Mouse (Mus musculus) small intestine, adult 2 months (tissue): ENCODE data around the gene Spcs3. TPM values are rescaled to one million over a fixed set of nuclear protein-coding genes. Genes with fewer than 3 reads are reported as not detected.

Experiments used
- H3K27ac ChIP-seq: fragments of 200-500 bp; 2 replicates; pipeline ENCODE4 v1.5.1; 2012; ENCODE audit warnings: low read depth, low read length, control low read depth, inconsistent platforms; ENCODE audit not compliant: insufficient read depth
- H3K27me3 ChIP-seq: fragments of 200-500 bp; 2 replicates; pipeline ENCODE4 v1.6.1; 2012; ENCODE audit warnings: mild to moderate bottlenecking, moderate library complexity, low read length, inconsistent platforms; ENCODE audit not compliant: control insufficient read depth, insufficient read depth
- H3K36me3 ChIP-seq: fragments of 200-500 bp; 2 replicates; pipeline ENCODE4 v1.6.1; 2012; ENCODE audit warnings: mild to moderate bottlenecking, low read length, control low read depth, inconsistent platforms; ENCODE audit not compliant: control insufficient read depth, insufficient read depth
- H3K4me1 ChIP-seq: fragments of 200-500 bp; 2 replicates; pipeline ENCODE4 v1.6.1; 2012; ENCODE audit warnings: low read length, inconsistent platforms, mixed read lengths; ENCODE audit not compliant: control insufficient read depth, insufficient read depth, insufficient read length
- H3K4me3 ChIP-seq: fragments of 200-500 bp; 2 replicates; pipeline ENCODE4 v1.5.1; 2012; ENCODE audit warnings: low read depth, mild to moderate bottlenecking, control low read depth, inconsistent platforms, low read length, moderate library complexity
- CTCF ChIP-seq: fragments of 200-500 bp; IDR thresholded peaks from 2 replicates; pipeline ENCODE4 v1.5.1; 2012; ENCODE audit warnings: low read depth, mild to moderate bottlenecking, control low read depth, inconsistent platforms, low read length, moderate library complexity, mixed read lengths; ENCODE audit not compliant: insufficient replicate concordance, insufficient read length; ENCODE audit errors: extremely low read depth
- POLR2A ChIP-seq: fragments of 200-500 bp; IDR thresholded peaks from 2 replicates; pipeline ENCODE4 v1.6.1; 2012; ENCODE audit warnings: low read depth, mild to moderate bottlenecking, control low read depth, inconsistent platforms, low read length, moderate library complexity
- WGBS: fragments of 180-500 bp; shearing (Covaris S2); methylation state at CpG from one replicate; pipeline ENCODE4 v1.1.7; 2018; 5-methylcytosine and 5-hydroxymethylcytosine counted together
- polyA plus RNA-seq: library from polyadenylated mRNA; depleted of rRNA; stranded (reverse); fragments of >200 nt; gene quantifications from 2 replicates; pipeline ENCODE4 v1.2.3, GENCODE M21; 2012

The Spcs3 gene
- polyA plus RNA-seq, 1 experiment = 2.9 TPM

DNA sequence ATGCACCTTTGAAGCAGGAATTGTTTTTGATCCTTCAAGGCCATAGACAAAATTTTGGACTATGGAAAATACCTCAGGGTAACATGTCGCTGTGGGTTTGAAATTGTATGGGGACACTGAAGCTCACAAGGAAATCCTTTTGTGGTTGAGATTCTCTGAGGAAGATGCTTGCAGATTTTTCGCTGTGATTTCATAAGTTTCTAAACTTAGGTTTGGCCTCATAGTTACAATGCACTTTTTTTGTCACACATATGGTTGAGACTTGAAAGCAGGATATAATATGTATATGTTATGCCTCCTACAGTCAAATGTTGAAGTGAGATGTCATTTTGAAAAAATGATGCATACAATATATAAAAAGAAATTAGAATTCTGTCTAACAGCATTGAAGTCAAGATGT is 25.1 kb upstream of the Spcs3 start:
- Histone ChIP-seq H3K4me3 (no peak overlapping the region), H3K27me3 (no peaks in the 10 kb centered on the region), H3K36me3 (no peaks in the 10 kb centered on the region), H3K4me1 (no peaks in the 10 kb centered on the region), H3K27ac (no peak overlapping the region)
- TF ChIP-seq CTCF (no peak), POLR2A (no peak)
- WGBS = 62% methylated on average over 2 of the region's 2 CpGs

DNA sequence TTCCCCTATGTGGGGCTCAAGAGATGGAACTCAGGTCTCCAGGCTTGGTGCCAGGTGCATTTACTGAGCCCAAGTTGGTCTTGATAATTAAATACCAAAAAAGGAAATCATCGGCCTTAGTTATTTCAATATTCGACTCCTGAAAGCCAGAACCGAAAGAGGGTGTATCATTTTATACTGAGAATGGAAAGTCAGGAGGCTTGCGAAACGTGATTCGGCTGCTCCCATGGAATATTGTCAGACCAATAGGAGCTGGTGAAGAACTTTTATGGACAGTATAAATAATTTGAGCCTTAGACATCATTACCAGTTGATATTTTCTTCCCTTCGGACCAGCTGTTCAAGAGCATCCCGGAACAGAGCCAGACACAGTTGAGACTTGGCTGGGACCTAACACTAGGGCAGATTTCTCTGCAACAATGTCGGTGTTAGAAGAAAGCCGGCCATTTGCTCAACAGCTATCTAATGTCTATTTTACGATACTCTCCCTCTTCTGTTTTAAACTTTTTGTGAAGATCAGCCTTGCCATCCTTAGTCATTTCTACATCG is 20.3 kb upstream of the Spcs3 start:
- Histone ChIP-seq H3K36me3 (no peaks in the 10 kb centered on the region), H3K27ac (no peak overlapping the region), H3K27me3 (no peaks in the 10 kb centered on the region), H3K4me1 (no peaks in the 10 kb centered on the region), H3K4me3 (no peak overlapping the region)
- 87% methylated on average over 12 of the region's 12 CpGs for WGBS
- TF ChIP-seq POLR2A (no peak), CTCF (no peak)

DNA sequence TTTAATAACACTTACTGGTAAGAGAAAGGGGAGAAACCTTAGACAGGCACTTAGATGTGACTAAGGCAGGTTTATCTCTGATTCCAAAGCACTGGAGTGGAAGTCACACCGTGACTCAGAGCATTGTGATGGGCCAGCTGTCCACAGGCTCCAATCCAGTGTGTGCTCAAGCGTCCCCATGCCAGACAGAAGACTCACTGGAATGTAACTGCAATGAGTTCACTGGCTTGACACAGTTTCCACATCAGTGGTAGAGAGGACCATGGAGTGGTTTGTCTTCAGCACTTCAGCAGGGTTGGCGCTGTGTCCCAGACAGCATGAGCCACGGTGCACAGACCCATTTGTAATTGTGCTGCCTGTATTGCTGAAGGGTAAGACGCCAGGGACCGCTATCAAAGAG is 18.6 kb upstream of the Spcs3 start:
- Histone ChIP-seq H3K36me3 (no peaks in the 10 kb centered on the region), H3K4me1 (no peaks in the 10 kb centered on the region), H3K4me3 (no peak overlapping the region), H3K27me3 (no peaks in the 10 kb centered on the region), H3K27ac (no peak overlapping the region)
- WGBS = 87% methylated on average over 6 of the region's 6 CpGs
- TF ChIP-seq CTCF (no peak), POLR2A (no peak)

GRCm38 (mm10) chr8:54541331-54541730 is 11.5 kb upstream of the Spcs3 start:
- WGBS = 57% methylated on average over 1 of the region's 1 CpGs
- Histone ChIP-seq H3K4me1 (no peaks in the 10 kb centered on the region), H3K4me3 (no peak overlapping the region), H3K27ac (no peak overlapping the region), H3K27me3 (no peaks in the 10 kb centered on the region), H3K36me3 (no peaks in the 10 kb centered on the region)
- TF ChIP-seq CTCF (no peak), POLR2A (no peak)

GRCm38 (mm10) chr8:54537285-54537684 is 7.5 kb upstream of the Spcs3 start:
- Histone ChIP-seq H3K4me3 (no peak overlapping the region), H3K4me1 (no peaks in the 10 kb centered on the region), H3K36me3 (no peaks in the 10 kb centered on the region), H3K27me3 (no peaks in the 10 kb centered on the region), H3K27ac (no peak overlapping the region)
- TF ChIP-seq CTCF (no peak), POLR2A (no peak)
- 92% methylated on average over 3 of the region's 3 CpGs for WGBS

GRCm38 (mm10) chr8:54535172-54535571 is 5.4 kb upstream of the Spcs3 start:
- H3K27me3 ChIP-seq = no peaks in the 10 kb centered on the region
- H3K4me3 ChIP-seq = no peak overlapping the region
- no peak overlapping the region for H3K27ac ChIP-seq
- no peak for TF ChIP-seq POLR2A
- H3K4me1 ChIP-seq = no peaks in the 10 kb centered on the region
- H3K36me3 ChIP-seq = no peaks in the 10 kb centered on the region
- WGBS = 91% methylated on average over 5 of the region's 5 CpGs

- Histone ChIP-seq H3K27ac (no peak overlapping the region), H3K4me1 (no peaks in the 10 kb centered on the region), H3K4me3 (no peak overlapping the region), H3K27me3 (no peaks in the 10 kb centered on the region), H3K36me3 (peaks cover 7% of the 10 kb centered on the region)
- TF ChIP-seq POLR2A (no peak), CTCF (no peak)
- 20% methylated on average over 7 of the region's 7 CpGs for WGBS
These were observed 1.2 kb downstream of the Spcs3 start for GRCm38 (mm10) chr8:54528571-54528970.

- WGBS = 94% methylated on average over 6 of the region's 6 CpGs
- no peak overlapping the region for H3K4me3 ChIP-seq
- H3K27me3 ChIP-seq = no peaks in the 10 kb centered on the region
- H3K4me1 ChIP-seq = no peaks in the 10 kb centered on the region
- H3K27ac ChIP-seq = no peak overlapping the region
- no peak for TF ChIP-seq POLR2A
- TF ChIP-seq CTCF = no peak
- peaks cover 14% of the 10 kb centered on the region for H3K36me3 ChIP-seq
These were observed 3.1 kb downstream of the Spcs3 start for GRCm38 (mm10) chr8:54526700-54527099.
